Mouse (Mus musculus): ENCODE measurements around the gene Rbm44. TPM values are rescaled to one million over a fixed set of nuclear protein-coding genes. Genes with fewer than 3 reads are reported as not detected.

Rbm44 gene
- not detected for total RNA-seq (2022)

- DNase-seq (ENCODE audit: low spot score in 2 of 2) = no peak
Measured at GRCm38 (mm10) chr1:91144813-91145212, at the start of gene Rbm44. TSS of gene Rbm44 (plus strand) at chr1:91145089.

GRCm38 (mm10) chr1:91095258-91095657 lies 49.6 kb upstream of the Rbm44 start:
- DNase-seq (ENCODE audit: low spot score in 2 of 2) = no peak

GRCm38 (mm10) chr1:91095853-91096252 lies 49.0 kb upstream of the Rbm44 start:
- DNase-seq (ENCODE audit: low spot score in 2 of 2) = no peak

- no peak for DNase-seq (ENCODE audit: low spot score in 2 of 2)
Measured at GRCm38 (mm10) chr1:91096490-91096889, 48.4 kb upstream of the Rbm44 start.

- DNase-seq (ENCODE audit: low spot score in 2 of 2) = no peak
Measured at GRCm38 (mm10) chr1:91097283-91097834, 47.5 kb upstream of the Rbm44 start.

GRCm38 (mm10) chr1:91098887-91099286 lies 46.0 kb upstream of the Rbm44 start:
- DNase-seq (ENCODE audit: low spot score in 2 of 2) = peak in 1 of 2 experiments; percentile 64

GRCm38 (mm10) chr1:91101709-91102440 lies 43.0 kb upstream of the Rbm44 start:
- no peak for DNase-seq (ENCODE audit: low spot score in 2 of 2)

- DNase-seq (ENCODE audit: low spot score in 2 of 2) = no peak
Measured at GRCm38 (mm10) chr1:91103366-91103983, 41.4 kb upstream of the Rbm44 start.

GRCm38 (mm10) chr1:91107548-91107947 lies 37.3 kb upstream of the Rbm44 start:
- no peak for DNase-seq (ENCODE audit: low spot score in 2 of 2)

- DNase-seq (ENCODE audit: low spot score in 2 of 2) = no peak
Measured at GRCm38 (mm10) chr1:91109302-91109701, 35.6 kb upstream of the Rbm44 start.

GRCm38 (mm10) chr1:91112171-91112570 lies 32.7 kb upstream of the Rbm44 start:
- no peak for DNase-seq (ENCODE audit: low spot score in 2 of 2)

- no peak for DNase-seq (ENCODE audit: low spot score in 2 of 2)
Measured at GRCm38 (mm10) chr1:91112606-91113005, 32.3 kb upstream of the Rbm44 start.

- no peak for DNase-seq (ENCODE audit: low spot score in 2 of 2)
Measured at GRCm38 (mm10) chr1:91122121-91122520, 22.8 kb upstream of the Rbm44 start.

GRCm38 (mm10) chr1:91123004-91123403 lies 21.9 kb upstream of the Rbm44 start:
- no peak for DNase-seq (ENCODE audit: low spot score in 2 of 2)

- DNase-seq (ENCODE audit: low spot score in 2 of 2) = no peak
Measured at GRCm38 (mm10) chr1:91123466-91123865, 21.4 kb upstream of the Rbm44 start.

- DNase-seq (ENCODE audit: low spot score in 2 of 2) = no peak
Measured at GRCm38 (mm10) chr1:91128849-91129248, 16.0 kb upstream of the Rbm44 start.

- no peak for DNase-seq (ENCODE audit: low spot score in 2 of 2)
Measured at GRCm38 (mm10) chr1:91137036-91137435, 7.9 kb upstream of the Rbm44 start.

- DNase-seq (ENCODE audit: low spot score in 2 of 2) = no peak
Measured at GRCm38 (mm10) chr1:91151509-91151908, 6.6 kb downstream of the Rbm44 start.

GRCm38 (mm10) chr1:91166798-91167197 lies 21.9 kb downstream of the Rbm44 start:
- no peak for DNase-seq (ENCODE audit: low spot score in 2 of 2)

GRCm38 (mm10) chr1:91169157-91169556 lies 24.3 kb downstream of the Rbm44 start:
- no peak for DNase-seq (ENCODE audit: low spot score in 2 of 2)

- no peak for DNase-seq (ENCODE audit: low spot score in 2 of 2)
Measured at GRCm38 (mm10) chr1:91174796-91175195, 29.9 kb downstream of the Rbm44 start.

- no peak for DNase-seq (ENCODE audit: low spot score in 2 of 2)
Measured at GRCm38 (mm10) chr1:91176026-91176425, 31.1 kb downstream of the Rbm44 start.

GRCm38 (mm10) chr1:91176871-91177270 lies 32.0 kb downstream of the Rbm44 start:
- DNase-seq (ENCODE audit: low spot score in 2 of 2) = no peak
